In the genomic region with DNA sequence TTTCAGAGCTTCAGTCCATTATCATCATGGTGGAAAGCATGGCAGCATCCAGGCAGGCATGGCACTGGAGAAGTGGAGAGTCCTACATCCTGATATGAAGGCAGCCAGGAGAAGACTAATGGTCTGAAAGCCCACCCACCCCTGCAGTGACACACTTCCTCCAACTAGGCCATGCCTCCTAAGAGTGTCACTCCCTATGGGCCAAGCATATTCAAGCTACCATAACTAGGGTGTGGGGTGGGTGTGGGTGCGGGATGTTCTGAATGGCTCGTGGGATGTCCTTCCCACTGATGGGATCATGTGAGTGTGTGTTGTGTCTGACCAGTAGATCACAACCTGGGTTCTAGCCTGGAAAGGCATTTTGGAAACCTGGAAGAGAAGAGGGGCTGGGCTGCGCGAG, we compare ENCODE assay signal across 30 mouse cellular contexts. TPM values are rescaled to one million over a fixed set of nuclear protein-coding genes. Genes with fewer than 3 reads are reported as not detected.
DNase-seq lines count a peak whose midpoint lies in the region; ATAC-seq lines count a peak whose summit lies in the region.
"Had no signal": no experiment of that assay in that cellular context is flagged by ENCODE, and none has a peak within 500 bp of the region (broad histone marks: within the 10 kb centered on the region; RNA-seq: fewer than 3 reads in every experiment).

No protein-coding gene starts in this region.

- 55% methylated on average over 2 of the region's 4 CpGs for WGBS in liver, embryonic 11.5 days
- WGBS in liver, embryonic 15.5 days (ENCODE audit: insufficient replicate concordance) = 55% methylated on average over 4 of the region's 4 CpGs

- H3K9me3 ChIP-seq in liver, embryonic 11.5 days (ENCODE audit: control insufficient read depth, low read length) = no peaks in the 10 kb centered on the region
- H3K9me3 ChIP-seq in liver, embryonic 15.5 days (replicated peaks) = no peaks in the 10 kb centered on the region
- H3K9me3 ChIP-seq: embryonic facial prominence, embryonic 13.5 days; forebrain, embryonic 12.5 days; heart, embryonic 13.5 days; kidney, embryonic 15.5 days; limb, embryonic 12.5 days; megakaryocyte, embryonic 14.5 days; midbrain, embryonic 12.5 days had no signal

- H3K36me3 ChIP-seq in liver, embryonic 11.5 days (ENCODE audit: control insufficient read depth, insufficient read depth, low read length) = no peaks in the 10 kb centered on the region
- H3K36me3 ChIP-seq in liver, embryonic 15.5 days (replicated peaks) = no peaks in the 10 kb centered on the region
- H3K36me3 ChIP-seq: embryonic facial prominence, embryonic 13.5 days; forebrain, embryonic 12.5 days; heart, embryonic 13.5 days; kidney, embryonic 15.5 days; limb, embryonic 12.5 days; midbrain, embryonic 12.5 days had no signal

- peak overlapping the region; percentile 34; the same call in 1 of the 2 replicates for H3K4me2 ChIP-seq in liver, embryonic 11.5 days
- peak overlapping the region; percentile 49 for H3K4me2 ChIP-seq in liver, embryonic 15.5 days
- H3K4me2 ChIP-seq: embryonic facial prominence, embryonic 13.5 days; forebrain, embryonic 12.5 days; heart, embryonic 13.5 days; kidney, embryonic 15.5 days; limb, embryonic 12.5 days; midbrain, embryonic 12.5 days had no signal

- DNase-seq in liver, embryonic 11.5 days (ENCODE audit: low spot score) = no peak
- DNase-seq in liver (no peak), ES-CJ7 (ENCODE audit: low read depth, low spot score) (peak; percentile 35), R1 (ENCODE audit: low read depth, low spot score) (peak; percentile 31)
- DNase-seq in embryo, embryonic 10.5 days (ENCODE audit: low spot score) = no peak
- no peak for DNase-seq in thymus, postnatal 25 days
- DNase-seq: adrenal gland, postnatal 25 days; cerebellum, adult 11-12 months; cerebellum, adult 9-11 months; forebrain, postnatal 0 days; heart, postnatal 10 days; kidney, adult 18-20 months; lung, postnatal 4 days; right cerebral cortex, postnatal 4 days had no signal

- H3K9ac ChIP-seq in liver, embryonic 11.5 days (ENCODE audit: low read depth, low read length) = no peak overlapping the region
- H3K9ac ChIP-seq in liver, embryonic 15.5 days = no peak overlapping the region
- H3K9ac ChIP-seq: embryonic facial prominence, embryonic 13.5 days; forebrain, embryonic 12.5 days; forebrain, postnatal 0 days; heart, embryonic 13.5 days; kidney, embryonic 15.5 days; limb, embryonic 12.5 days; midbrain, embryonic 12.5 days had no signal

- H3K4me3 ChIP-seq in liver, embryonic 11.5 days (ENCODE audit: low read depth, low read length) = no peak overlapping the region
- no peak overlapping the region for H3K4me3 ChIP-seq in liver, embryonic 15.5 days (replicated peaks)
- H3K4me3 ChIP-seq: embryonic facial prominence, embryonic 13.5 days; forebrain, embryonic 12.5 days; heart, embryonic 13.5 days; kidney, embryonic 15.5 days; left cerebral cortex, adult 2 months; limb, embryonic 12.5 days; megakaryocyte, embryonic 14.5 days; midbrain, embryonic 12.5 days had no signal

- H3K27ac ChIP-seq in liver, embryonic 11.5 days (ENCODE audit: low read depth, low read length) = no peak overlapping the region
- peak overlapping the region; percentile 56; the same call in 1 of the 2 replicates for H3K27ac ChIP-seq in liver, embryonic 15.5 days (replicated peaks)
- H3K27ac ChIP-seq: embryonic facial prominence, embryonic 13.5 days; forebrain, embryonic 12.5 days; heart, embryonic 13.5 days; kidney, embryonic 15.5 days; left cerebral cortex, adult 2 months; limb, embryonic 12.5 days; midbrain, embryonic 12.5 days; stomach, postnatal 0 days had no signal

- peaks cover 28% of the 10 kb centered on the region for H3K4me1 ChIP-seq in liver, embryonic 11.5 days (replicated peaks; ENCODE audit: control insufficient read depth, insufficient read depth, low read length)
- peaks cover 81% of the 10 kb centered on the region for H3K4me1 ChIP-seq in liver, embryonic 15.5 days (replicated peaks)
- H3K4me1 ChIP-seq: forebrain, embryonic 12.5 days; heart, embryonic 13.5 days; kidney, embryonic 15.5 days; limb, embryonic 12.5 days; midbrain, embryonic 12.5 days had no signal

- H3K27me3 ChIP-seq in liver, embryonic 11.5 days (replicated peaks; ENCODE audit: control insufficient read depth, insufficient read depth, low read length) = no peaks in the 10 kb centered on the region; the same call in 1 of the 2 replicates
- peaks cover 10% of the 10 kb centered on the region; the same call in 1 of the 2 replicates for H3K27me3 ChIP-seq in liver, embryonic 15.5 days
- H3K27me3 ChIP-seq: embryonic facial prominence, embryonic 13.5 days; kidney, embryonic 15.5 days; midbrain, embryonic 12.5 days; Patski had no signal

- ATAC-seq in liver, embryonic 11.5 days (replicated peaks; ENCODE audit: low FRiP score) = no peak
- ATAC-seq in liver, embryonic 15.5 days (ENCODE audit: insufficient read depth) = no peak
- ATAC-seq: CD4-positive, CD25-positive, alpha-beta regulatory T cell, adult 4 months; forebrain, postnatal 0 days; lung, postnatal 0 days; Patski had no signal

RNA-seq across cellular contexts. Expression of gene Spata31d1d, which starts 2.4 kb away (rescaled TPM):
- not detected in 2 replicates for polyA plus RNA-seq in liver, embryonic 11.5 days (2014; fragmentation: Nextera tagmentation; extraction: Ambion mirVana)
- polyA plus RNA-seq in liver, embryonic 15.5 days (2015; fragmentation: Nextera tagmentation; extraction: Ambion mirVana) = not detected in 2 replicates
- polyA plus RNA-seq: CD4-positive, CD25-positive, alpha-beta regulatory T cell, adult 4 months; embryonic facial prominence, embryonic 13.5 days; forebrain, embryonic 12.5 days; forebrain, postnatal 0 days; heart, embryonic 13.5 days; hindbrain, embryonic 11.5 days; kidney, embryonic 15.5 days; limb, embryonic 12.5 days; lung, postnatal 0 days; midbrain, embryonic 12.5 days; Patski; spleen, adult 2 months; stomach, postnatal 0 days; thymus, postnatal 0 days had no signal

RNA-seq across cellular contexts. Expression of gene 1700014D04Rik, which starts 12.6 kb away (rescaled TPM):
- not detected in 2 replicates for polyA plus RNA-seq in liver, embryonic 11.5 days (2014; fragmentation: Nextera tagmentation; extraction: Ambion mirVana)
- not detected in 2 replicates for polyA plus RNA-seq in liver, embryonic 15.5 days (2015; fragmentation: Nextera tagmentation; extraction: Ambion mirVana)
- polyA plus RNA-seq: CD4-positive, CD25-positive, alpha-beta regulatory T cell, adult 4 months; embryonic facial prominence, embryonic 13.5 days; heart, embryonic 13.5 days; kidney, embryonic 15.5 days; midbrain, embryonic 12.5 days; stomach, postnatal 0 days; thymus, postnatal 0 days had no signal

RNA-seq across cellular contexts. Expression of gene Spata31d1b, which starts 21.9 kb away (rescaled TPM):
- polyA plus RNA-seq in liver, embryonic 11.5 days (2014; fragmentation: Nextera tagmentation; extraction: Ambion mirVana) = not detected in 2 replicates
- 0.02 TPM in 1 of 2 replicates, not detected in the other for polyA plus RNA-seq in liver, embryonic 15.5 days (2015; fragmentation: Nextera tagmentation; extraction: Ambion mirVana)
- polyA plus RNA-seq: CD4-positive, CD25-positive, alpha-beta regulatory T cell, adult 4 months; embryonic facial prominence, embryonic 13.5 days; forebrain, embryonic 12.5 days; forebrain, postnatal 0 days; heart, embryonic 13.5 days; hindbrain, embryonic 11.5 days; limb, embryonic 12.5 days; lung, postnatal 0 days; midbrain, embryonic 12.5 days; Patski; spleen, adult 2 months; stomach, postnatal 0 days had no signal

RNA-seq across cellular contexts. Expression of gene Spata31d1a, which starts 23.8 kb away (rescaled TPM):
- polyA plus RNA-seq in liver, embryonic 11.5 days (2014; fragmentation: Nextera tagmentation; extraction: Ambion mirVana) = 0.06 and 0.11 TPM in 2 replicates
- polyA plus RNA-seq in liver, embryonic 15.5 days (2015; fragmentation: Nextera tagmentation; extraction: Ambion mirVana) = not detected in 2 replicates
- polyA plus RNA-seq: CD4-positive, CD25-positive, alpha-beta regulatory T cell, adult 4 months; heart, embryonic 13.5 days; kidney, embryonic 15.5 days; limb, embryonic 12.5 days; spleen, adult 2 months; stomach, postnatal 0 days; thymus, postnatal 0 days had no signal

RNA-seq across cellular contexts. Expression of gene Isca1, which starts 35.7 kb away (rescaled TPM):
- 173 and 181 TPM in 2 replicates for polyA plus RNA-seq in liver, embryonic 11.5 days (2014; fragmentation: Nextera tagmentation; extraction: Ambion mirVana)
- polyA plus RNA-seq in liver, embryonic 15.5 days (2015; fragmentation: Nextera tagmentation; extraction: Ambion mirVana) = 231 and 236 TPM in 2 replicates

Comparison
In these comparisons a context has a peak if more than half of its experiments do, and no peak if none do; other contexts are left out.
1. DNase-seq: peak in ES-CJ7 (single experiment) and R1 (single experiment); none in liver, embryonic 11.5 days (single experiment), liver (single experiment), embryo, embryonic 10.5 days (single experiment) and thymus, postnatal 25 days (single experiment).